Mouse (Mus musculus): ENCODE data around the gene Cd6. TPM values are rescaled to one million over a fixed set of nuclear protein-coding genes. Genes with fewer than 3 reads are reported as not detected.

Cd6 gene
- polyA plus RNA-seq, 1 experiment from 2014 or later = 0.23 TPM

- no peaks in the 10 kb centered on the region for H3K27me3 ChIP-seq (replicated peaks; ENCODE audit: control insufficient read depth, insufficient read depth, low read length)
- no peak overlapping the region for H3K4me2 ChIP-seq (ENCODE audit: low read depth, low read length)
- H3K4me1 ChIP-seq (ENCODE audit: control insufficient read depth, insufficient read depth, low read length) = peaks cover 16% of the 10 kb centered on the region
- H3K9me3 ChIP-seq (ENCODE audit: control insufficient read depth, low read length) = no peaks in the 10 kb centered on the region
- H3K27ac ChIP-seq (ENCODE audit: low read length) = no peak overlapping the region
- H3K4me3 ChIP-seq (ENCODE audit: low read length) = no peak overlapping the region
- H3K36me3 ChIP-seq (ENCODE audit: control insufficient read depth, insufficient read depth, low read length) = peaks cover 14% of the 10 kb centered on the region; the same call in 1 of the 2 replicates
- 94% methylated on average over 13 of the region's 13 CpGs for WGBS
- H3K9ac ChIP-seq (ENCODE audit: low read depth, low read length) = no peak overlapping the region
- no peak for ATAC-seq
Observed at GRCm38 (mm10) chr19:10866351-10866750, 36.5 kb upstream of the Cd6 start.

GRCm38 (mm10) chr19:10860072-10860497 lies 30.2 kb upstream of the Cd6 start:
- Histone ChIP-seq H3K4me3 (ENCODE audit: low read length) (no peak overlapping the region), H3K9ac (ENCODE audit: low read depth, low read length) (no peak overlapping the region), H3K9me3 (ENCODE audit: control insufficient read depth, low read length) (no peaks in the 10 kb centered on the region), H3K27me3 (replicated peaks; ENCODE audit: control insufficient read depth, insufficient read depth, low read length) (no peaks in the 10 kb centered on the region), H3K4me2 (ENCODE audit: low read depth, low read length) (no peak overlapping the region), H3K4me1 (ENCODE audit: control insufficient read depth, insufficient read depth, low read length) (no peaks in the 10 kb centered on the region), H3K27ac (ENCODE audit: low read length) (no peak overlapping the region), H3K36me3 (ENCODE audit: control insufficient read depth, insufficient read depth, low read length) (0 out of 2 replicates have a peak, but pooled peaks cover 12% of the 10 kb centered on the region)
- 0 out of 2 replicates have a peak, but pooled peaks have one; percentile 29 for ATAC-seq
- WGBS = 48% methylated on average over 22 of the region's 22 CpGs

- no peaks in the 10 kb centered on the region for H3K4me1 ChIP-seq (ENCODE audit: control insufficient read depth, insufficient read depth, low read length)
- H3K4me3 ChIP-seq (ENCODE audit: low read length) = no peak overlapping the region
- no peak overlapping the region for H3K27ac ChIP-seq (ENCODE audit: low read length)
- 0 out of 2 replicates have a peak, but pooled peaks cover 5% of the 10 kb centered on the region for H3K36me3 ChIP-seq (ENCODE audit: control insufficient read depth, insufficient read depth, low read length)
- no peak overlapping the region for H3K4me2 ChIP-seq (ENCODE audit: low read depth, low read length)
- no peak for ATAC-seq
- H3K27me3 ChIP-seq (replicated peaks; ENCODE audit: control insufficient read depth, insufficient read depth, low read length) = no peaks in the 10 kb centered on the region
- WGBS = 44% methylated on average over 2 of the region's 2 CpGs
- H3K9ac ChIP-seq (ENCODE audit: low read depth, low read length) = no peak overlapping the region
- no peaks in the 10 kb centered on the region for H3K9me3 ChIP-seq (ENCODE audit: control insufficient read depth, low read length)
Observed at GRCm38 (mm10) chr19:10856520-10856919, 26.7 kb upstream of the Cd6 start.

- Histone ChIP-seq H3K4me3 (ENCODE audit: low read length) (no peak overlapping the region), H3K27ac (ENCODE audit: low read length) (no peak overlapping the region)
- 81% methylated on average over 3 of the region's 3 CpGs for WGBS
Observed at GRCm38 (mm10) chr19:10855422-10855821, 25.6 kb upstream of the Cd6 start.

GRCm38 (mm10) chr19:10847311-10848087 lies 17.6 kb upstream of the Cd6 start:
- H3K4me3 ChIP-seq (ENCODE audit: low read length) = no peak overlapping the region
- H3K4me2 ChIP-seq (ENCODE audit: low read depth, low read length) = no peak overlapping the region
- H3K9ac ChIP-seq (ENCODE audit: low read depth, low read length) = no peak overlapping the region
- no peaks in the 10 kb centered on the region for H3K27me3 ChIP-seq (replicated peaks; ENCODE audit: control insufficient read depth, insufficient read depth, low read length)
- no peak for ATAC-seq
- no peaks in the 10 kb centered on the region for H3K4me1 ChIP-seq (ENCODE audit: control insufficient read depth, insufficient read depth, low read length)
- 54% methylated on average over 3 of the region's 3 CpGs for WGBS
- H3K27ac ChIP-seq (ENCODE audit: low read length) = no peak overlapping the region
- no peaks in the 10 kb centered on the region for H3K9me3 ChIP-seq (ENCODE audit: control insufficient read depth, low read length)
- H3K36me3 ChIP-seq (ENCODE audit: control insufficient read depth, insufficient read depth, low read length) = no peaks in the 10 kb centered on the region

More at GRCm38 (mm10) chr19:10855422-10855821, 25.6 kb upstream of the Cd6 start:
- ATAC-seq = no peak
- 0 out of 2 replicates have a peak, but pooled peaks cover 3% of the 10 kb centered on the region for H3K36me3 ChIP-seq (ENCODE audit: control insufficient read depth, insufficient read depth, low read length)
- H3K4me1 ChIP-seq (ENCODE audit: control insufficient read depth, insufficient read depth, low read length) = no peaks in the 10 kb centered on the region
- no peak overlapping the region for H3K4me2 ChIP-seq (ENCODE audit: low read depth, low read length)
- no peak overlapping the region for H3K9ac ChIP-seq (ENCODE audit: low read depth, low read length)
- no peaks in the 10 kb centered on the region for H3K27me3 ChIP-seq (replicated peaks; ENCODE audit: control insufficient read depth, insufficient read depth, low read length)
- H3K9me3 ChIP-seq (ENCODE audit: control insufficient read depth, low read length) = no peaks in the 10 kb centered on the region

DNA sequence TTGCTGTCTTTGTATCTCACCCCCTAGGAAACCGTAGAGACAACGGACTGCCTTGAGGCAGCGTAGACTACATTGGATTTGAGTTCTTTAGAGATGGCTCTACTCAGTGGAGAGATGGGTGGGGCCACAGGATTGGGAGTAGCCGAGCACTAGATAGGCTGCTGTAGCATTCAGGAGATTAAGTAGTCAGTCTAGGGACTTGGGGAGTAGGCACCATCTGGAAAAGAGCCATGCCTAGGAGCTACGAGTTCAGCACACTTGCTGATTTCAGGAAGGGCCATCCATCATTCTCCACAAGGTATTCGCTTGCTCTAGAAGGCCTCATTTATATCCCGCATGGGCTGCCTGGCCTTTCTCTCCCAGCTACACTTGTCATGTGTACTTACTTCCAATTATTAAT lies 16.3 kb upstream of the Cd6 start:
- Histone ChIP-seq H3K9ac (ENCODE audit: low read depth, low read length) (no peak overlapping the region), H3K4me2 (ENCODE audit: low read depth, low read length) (no peak overlapping the region), H3K4me1 (ENCODE audit: control insufficient read depth, insufficient read depth, low read length) (no peaks in the 10 kb centered on the region), H3K27ac (ENCODE audit: low read length) (no peak overlapping the region), H3K36me3 (ENCODE audit: control insufficient read depth, insufficient read depth, low read length) (no peaks in the 10 kb centered on the region), H3K4me3 (ENCODE audit: low read length) (no peak overlapping the region), H3K27me3 (replicated peaks; ENCODE audit: control insufficient read depth, insufficient read depth, low read length) (no peaks in the 10 kb centered on the region; the same call in 1 of the 2 replicates), H3K9me3 (ENCODE audit: control insufficient read depth, low read length) (no peaks in the 10 kb centered on the region)
- no peak for ATAC-seq
- 69% methylated on average over 7 of the region's 7 CpGs for whole genome bisulfite sequencing

GRCm38 (mm10) chr19:10845454-10845853 lies 15.6 kb upstream of the Cd6 start:
- H3K9ac ChIP-seq (ENCODE audit: low read depth, low read length) = no peak overlapping the region
- WGBS = 80% methylated on average over 3 of the region's 3 CpGs
- H3K4me2 ChIP-seq (ENCODE audit: low read depth, low read length) = no peak overlapping the region
- H3K4me1 ChIP-seq (ENCODE audit: control insufficient read depth, insufficient read depth, low read length) = no peaks in the 10 kb centered on the region
- no peaks in the 10 kb centered on the region; the same call in 1 of the 2 replicates for H3K27me3 ChIP-seq (replicated peaks; ENCODE audit: control insufficient read depth, insufficient read depth, low read length)
- ATAC-seq = no peak
- H3K4me3 ChIP-seq (ENCODE audit: low read length) = no peak overlapping the region
- H3K36me3 ChIP-seq (ENCODE audit: control insufficient read depth, insufficient read depth, low read length) = no peaks in the 10 kb centered on the region
- no peaks in the 10 kb centered on the region for H3K9me3 ChIP-seq (ENCODE audit: control insufficient read depth, low read length)
- H3K27ac ChIP-seq (ENCODE audit: low read length) = no peak overlapping the region

DNA sequence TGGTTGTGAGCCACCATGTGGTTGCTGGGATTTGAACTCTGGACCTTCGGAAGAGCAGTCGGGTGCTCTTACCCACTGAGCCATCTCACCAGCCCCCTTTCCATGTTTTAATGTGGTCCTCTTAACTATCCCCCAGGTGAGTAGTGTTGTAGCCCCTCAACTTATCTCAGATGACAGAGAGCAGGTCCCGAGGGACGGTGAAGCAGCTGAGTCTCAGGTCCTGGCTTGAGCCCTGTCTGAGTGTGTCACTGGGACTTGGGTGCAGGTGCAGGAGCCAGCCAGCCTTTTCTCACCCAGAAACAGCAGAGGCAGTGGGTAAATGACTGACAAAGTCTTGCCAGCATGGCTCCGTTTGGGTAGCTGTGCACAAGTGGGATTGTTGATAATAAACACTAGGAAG lies 14.3 kb upstream of the Cd6 start:
- 84% methylated on average over 5 of the region's 5 CpGs for WGBS
- no peak for ATAC-seq
- Histone ChIP-seq H3K36me3 (ENCODE audit: control insufficient read depth, insufficient read depth, low read length) (no peaks in the 10 kb centered on the region), H3K4me2 (ENCODE audit: low read depth, low read length) (no peak overlapping the region), H3K27ac (ENCODE audit: low read length) (no peak overlapping the region), H3K4me3 (ENCODE audit: low read length) (no peak overlapping the region), H3K4me1 (ENCODE audit: control insufficient read depth, insufficient read depth, low read length) (no peaks in the 10 kb centered on the region), H3K27me3 (replicated peaks; ENCODE audit: control insufficient read depth, insufficient read depth, low read length) (no peaks in the 10 kb centered on the region; the same call in 1 of the 2 replicates), H3K9ac (ENCODE audit: low read depth, low read length) (no peak overlapping the region), H3K9me3 (ENCODE audit: control insufficient read depth, low read length) (no peaks in the 10 kb centered on the region)

DNA sequence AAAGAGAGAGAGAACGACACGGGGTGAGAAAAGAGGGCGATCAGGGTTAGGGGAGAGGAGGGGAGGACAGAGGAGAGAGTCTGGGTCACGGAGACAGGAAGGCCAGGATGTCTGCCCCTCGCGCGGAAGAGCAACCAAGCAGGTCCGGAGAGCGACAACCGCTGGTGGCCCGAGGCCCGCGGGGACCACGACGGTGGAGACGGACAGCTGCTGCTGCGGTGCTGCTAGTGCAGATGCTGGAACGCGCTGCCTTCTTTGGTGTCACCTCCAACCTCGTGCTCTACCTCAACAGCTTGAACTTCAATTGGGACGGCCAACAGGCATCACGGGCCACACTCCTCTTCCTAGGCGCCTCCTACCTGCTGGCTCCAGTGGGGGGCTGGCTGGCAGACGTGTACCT lies 13.1 kb upstream of the Cd6 start:
- no peaks in the 10 kb centered on the region for H3K4me1 ChIP-seq (ENCODE audit: control insufficient read depth, insufficient read depth, low read length)
- no peaks in the 10 kb centered on the region; the same call in 1 of the 2 replicates for H3K27me3 ChIP-seq (replicated peaks; ENCODE audit: control insufficient read depth, insufficient read depth, low read length)
- no peaks in the 10 kb centered on the region for H3K36me3 ChIP-seq (ENCODE audit: control insufficient read depth, insufficient read depth, low read length)
- WGBS = 44% methylated on average over 24 of the region's 24 CpGs
- no peaks in the 10 kb centered on the region for H3K9me3 ChIP-seq (ENCODE audit: control insufficient read depth, low read length)
- H3K27ac ChIP-seq (ENCODE audit: low read length) = no peak overlapping the region
- H3K4me2 ChIP-seq (ENCODE audit: low read depth, low read length) = no peak overlapping the region
- H3K4me3 ChIP-seq (ENCODE audit: low read length) = peak overlapping the region; percentile 1; the same call in 1 of the 2 replicates
- ATAC-seq = no peak
- H3K9ac ChIP-seq (ENCODE audit: low read depth, low read length) = no peak overlapping the region
